Mouse (Mus musculus) MEL (cell line): ENCODE measurements around the gene Wee1. TPM values are rescaled to one million over a fixed set of nuclear protein-coding genes. Genes with fewer than 3 reads are reported as not detected.
A peak's percentile ranks its signal among the peaks of the same experiment; 100 is the strongest.

Experiments used
- DNase-seq: peaks from one replicate; pipeline ENCODE4 v3.0.0; 2011; ENCODE audit warnings: low read depth, low spot score
- H3K27ac ChIP-seq: 2 replicates; pipeline ENCODE4 v1.5.1; 2012; ENCODE audit warnings: low read depth, mild to moderate bottlenecking, control low read depth, low read length, moderate library complexity; ENCODE audit not compliant: control insufficient read depth
- H3K27me3 ChIP-seq, 2 experiments: fragments of 150-350 bp in 1 of 2; sonication (generic) in 1 of 2; 2 replicates each; pipeline ENCODE4 v1.6.1; 2012; ENCODE audit warnings: low read length in 2 of 2, mild to moderate bottlenecking in 2 of 2, improper control_type of control experiment in 1 of 2, moderate library complexity in 1 of 2; ENCODE audit not compliant: insufficient read depth in 2 of 2, control insufficient read depth in 1 of 2
- H3K36me3 ChIP-seq, 2 experiments: 2 replicates each; pipeline ENCODE4 v1.6.1; 2012 to 2014; ENCODE audit warnings: low read length in 2 of 2, improper control_type of control experiment in 1 of 2, inconsistent platforms in 1 of 2, mild to moderate bottlenecking in 1 of 2; ENCODE audit not compliant: insufficient read depth in 2 of 2, control insufficient read depth in 1 of 2
- H3K4me1 ChIP-seq, 2 experiments: fragments of 150-350 bp in 1 of 2; sonication (generic) in 1 of 2; 2 replicates each; pipeline ENCODE4 v1.6.1; 2012; ENCODE audit warnings: low read length in 2 of 2, improper control_type of control experiment in 1 of 2, mild to moderate bottlenecking in 1 of 2; ENCODE audit not compliant: insufficient read depth in 2 of 2, control insufficient read depth in 1 of 2
- H3K4me3 ChIP-seq, 2 experiments: fragments of 150-350 bp in 1 of 2; sonication (generic) in 1 of 2; 2 replicates each; pipeline ENCODE4 v1.5.1; 2012; ENCODE audit warnings: low read depth in 2 of 2, low read length in 2 of 2, mild to moderate bottlenecking in 2 of 2, moderate library complexity in 2 of 2, control low read depth in 1 of 2, improper control_type of control experiment in 1 of 2; ENCODE audit not compliant: control insufficient read depth in 1 of 2, insufficient read depth in 1 of 2
- H3K79me2 ChIP-seq: 2 replicates; pipeline ENCODE4 v1.6.1; 2012; ENCODE audit warnings: mild to moderate bottlenecking, low read length, moderate library complexity; ENCODE audit not compliant: control insufficient read depth, poor library complexity, insufficient read depth
- H3K9ac ChIP-seq: 2 replicates; pipeline ENCODE4 v1.6.1; 2012; ENCODE audit warnings: low read depth, mild to moderate bottlenecking, control low read depth, low read length, moderate library complexity; ENCODE audit not compliant: control insufficient read depth, poor library complexity, severe bottlenecking
- H3K9me3 ChIP-seq: fragments of 150-350 bp; sonication (generic); replicated peaks from 2 replicates; pipeline ENCODE4 v1.6.1; 2012; ENCODE audit warnings: mild to moderate bottlenecking, low read length, improper control_type of control experiment, moderate library complexity; ENCODE audit not compliant: insufficient read depth
- CHD2 ChIP-seq: IDR thresholded peaks from 2 replicates; pipeline ENCODE4 v1.6.1; 2011; ENCODE audit warnings: low read length, improper control_type of control experiment
- CTCF ChIP-seq, 3 experiments: IDR thresholded peaks in 2 of 3; conservative IDR thresholded peaks in 1 of 3; 2 replicates each; pipeline ENCODE4 v1.5.1; 2011 to 2012; ENCODE audit warnings: low read length in 3 of 3, low read depth in 2 of 3, mild to moderate bottlenecking in 2 of 3, improper control_type of control experiment in 1 of 3, inconsistent platforms in 1 of 3, mixed read lengths in 1 of 3, moderate library complexity in 1 of 3; ENCODE audit not compliant: control insufficient read depth in 1 of 3, insufficient read depth in 1 of 3, poor library complexity in 1 of 3, severe bottlenecking in 1 of 3
- ELF1 ChIP-seq: IDR thresholded peaks from 2 replicates; pipeline ENCODE4 v1.6.1; 2014; ENCODE audit warnings: low read depth, mild to moderate bottlenecking, inconsistent platforms, low read length, improper control_type of control experiment, moderate library complexity
- EP300 ChIP-seq, 2 experiments: IDR thresholded peaks; 2 replicates each; pipeline ENCODE4 v1.6.1; 2011; ENCODE audit warnings: improper control_type of control experiment in 2 of 2, low read length in 2 of 2, low read depth in 1 of 2, mild to moderate bottlenecking in 1 of 2
- ETS1 ChIP-seq: IDR thresholded peaks from 2 replicates; pipeline ENCODE4 v1.6.1; 2012; ENCODE audit warnings: low read depth, mild to moderate bottlenecking, inconsistent platforms, low read length, improper control_type of control experiment, moderate library complexity
- GABPA ChIP-seq: IDR thresholded peaks from 2 replicates; pipeline ENCODE4 v1.6.1; 2012; ENCODE audit warnings: low read depth, mild to moderate bottlenecking, inconsistent platforms, low read length, improper control_type of control experiment, moderate library complexity
- HCFC1 ChIP-seq: IDR thresholded peaks from 2 replicates; pipeline ENCODE4 v1.6.1; 2012; ENCODE audit warnings: low read depth, mild to moderate bottlenecking, inconsistent platforms, low read length, improper control_type of control experiment, moderate library complexity
- JUND ChIP-seq: IDR thresholded peaks from 2 replicates; pipeline ENCODE4 v1.6.1; 2011; ENCODE audit warnings: low read depth, mild to moderate bottlenecking, improper control_type of control experiment, low read length
- MAZ ChIP-seq: IDR thresholded peaks from 2 replicates; pipeline ENCODE4 v1.6.1; 2012; ENCODE audit warnings: low read depth, mild to moderate bottlenecking, inconsistent platforms, low read length, improper control_type of control experiment
- MYC ChIP-seq: IDR thresholded peaks from 2 replicates; pipeline ENCODE4 v1.6.1; 2011; ENCODE audit warnings: low read depth, mild to moderate bottlenecking, low read length, improper control_type of control experiment, moderate library complexity
- NELFE ChIP-seq: IDR thresholded peaks from 2 replicates; pipeline ENCODE4 v1.6.1; 2011; ENCODE audit warnings: low read depth, low read length, improper control_type of control experiment
- NRF1 ChIP-seq: IDR thresholded peaks from 2 replicates; pipeline ENCODE4 v1.6.1; 2014; ENCODE audit warnings: low read depth, mild to moderate bottlenecking, inconsistent platforms, low read length, improper control_type of control experiment, moderate library complexity; ENCODE audit not compliant: poor library complexity, insufficient read depth, severe bottlenecking
- POLR2A ChIP-seq, 2 experiments: IDR thresholded peaks; 2 replicates each; pipeline ENCODE4 v1.6.1; 2011 to 2012; ENCODE audit warnings: low read length in 2 of 2, mild to moderate bottlenecking in 2 of 2, control low read depth in 1 of 2, improper control_type of control experiment in 1 of 2, low read depth in 1 of 2, moderate library complexity in 1 of 2; ENCODE audit not compliant: control insufficient read depth in 1 of 2, insufficient read depth in 1 of 2, poor library complexity in 1 of 2
- POLR2AphosphoS2 ChIP-seq: IDR thresholded peaks from 2 replicates; pipeline ENCODE4 v1.6.1; 2011; ENCODE audit warnings: low read length, improper control_type of control experiment
- POLR2AphosphoS5 ChIP-seq: IDR thresholded peaks from 2 replicates; pipeline ENCODE4 v1.6.1; 2012; ENCODE audit warnings: low read depth, borderline replicate concordance, mild to moderate bottlenecking, inconsistent platforms, low read length, moderate library complexity, mixed read lengths
- RAD21 ChIP-seq: IDR thresholded peaks from 2 replicates; pipeline ENCODE4 v1.6.1; 2011; ENCODE audit warnings: mild to moderate bottlenecking, low read depth, low read length, improper control_type of control experiment
- SIN3A ChIP-seq: IDR thresholded peaks from 2 replicates; pipeline ENCODE4 v1.6.1; 2012; ENCODE audit warnings: low read length, improper control_type of control experiment, inconsistent platforms
- SMC3 ChIP-seq: IDR thresholded peaks from 2 replicates; pipeline ENCODE4 v1.6.1; 2011; ENCODE audit warnings: low read depth, low read length, improper control_type of control experiment
- TBP ChIP-seq: IDR thresholded peaks from 2 replicates; pipeline ENCODE4 v1.8.0; 2011; ENCODE audit warnings: low read depth, low read length, improper control_type of control experiment
- TCF12 ChIP-seq: IDR thresholded peaks from 2 replicates; pipeline ENCODE4 v1.6.1; 2014; ENCODE audit warnings: low read depth, mild to moderate bottlenecking, inconsistent platforms, low read length, improper control_type of control experiment, moderate library complexity
- ZC3H11A ChIP-seq: IDR thresholded peaks from 2 replicates; pipeline ENCODE4 v1.6.1; 2012; ENCODE audit warnings: low read depth, mild to moderate bottlenecking, inconsistent platforms, low read length, improper control_type of control experiment
- ZMIZ1 ChIP-seq: IDR thresholded peaks from 2 replicates; pipeline ENCODE4 v1.6.1; 2012; ENCODE audit warnings: low read depth, mild to moderate bottlenecking, inconsistent platforms, low read length, improper control_type of control experiment, moderate library complexity
- polyA plus RNA-seq, 2 experiments: library from polyadenylated mRNA; stranded (reverse) in 1 of 2; unstranded in 1 of 2; fragments of >175 nt in 1 of 2; fragments of >200 nt in 1 of 2; gene quantifications; 2 replicates each; pipeline versions ENCODE4 v1.2.1 to v1.2.4; 2012; ENCODE audit warnings: low replicate concordance in 2 of 2, low read depth in 1 of 2; ENCODE audit not compliant: insufficient read length in 2 of 2, insufficient read depth in 1 of 2, missing spikeins in 1 of 2
- total RNA-seq: library from RNA; depleted of rRNA; stranded (reverse); fragments of 300-350 nt; gene quantifications from 2 replicates; pipeline ENCODE4 v1.2.3, GENCODE M21; 2012

Gene Wee1
- total and polyA plus RNA-seq, 3 experiments, result 9.3 to 23.0 TPM; not detected in 1

DNA sequence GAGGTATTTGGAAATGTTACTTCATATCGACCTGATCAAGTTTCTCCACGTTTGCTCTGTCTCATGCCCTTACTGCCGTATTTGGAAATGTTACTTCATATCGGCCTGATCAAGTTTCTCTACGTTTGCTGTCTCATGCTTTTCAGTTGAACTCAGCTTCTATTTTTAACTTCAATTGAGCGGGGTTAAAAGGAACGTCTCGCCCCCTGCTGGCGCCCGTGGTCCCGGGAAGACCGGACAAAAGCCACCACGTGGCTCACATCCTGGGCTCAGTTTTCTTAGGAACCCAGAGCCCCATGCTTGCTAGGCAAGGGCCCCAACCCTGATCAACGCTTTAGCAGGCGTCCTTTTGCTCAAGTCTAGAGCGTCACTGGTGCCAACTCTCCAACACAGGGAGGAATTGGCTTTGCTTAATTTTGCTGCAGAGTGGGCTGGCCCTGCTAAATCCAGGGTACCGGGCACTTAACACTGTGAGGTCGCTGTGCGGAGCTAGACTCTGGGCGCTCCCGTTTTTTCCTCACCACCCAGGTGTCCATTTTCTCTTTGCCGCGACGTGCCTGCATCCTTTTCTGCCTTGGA is 42.3 kb downstream of the Wee1 start (continued):
- peak; percentile 47; the same call in 1 of the 2 replicates for TF ChIP-seq ZC3H11A
- peak; percentile 8 to 67; a peak in 2 of 4 replicates for TF ChIP-seq POLR2A (IDR thresholded peaks at IDR 0.05; ENCODE audit: control insufficient read depth in 1 of 2, insufficient read depth in 1 of 2, low read depth in 1 of 2, low read length in 2 of 2, poor library complexity in 1 of 2)
- TF ChIP-seq SIN3A, result peak; percentile 96

DNA sequence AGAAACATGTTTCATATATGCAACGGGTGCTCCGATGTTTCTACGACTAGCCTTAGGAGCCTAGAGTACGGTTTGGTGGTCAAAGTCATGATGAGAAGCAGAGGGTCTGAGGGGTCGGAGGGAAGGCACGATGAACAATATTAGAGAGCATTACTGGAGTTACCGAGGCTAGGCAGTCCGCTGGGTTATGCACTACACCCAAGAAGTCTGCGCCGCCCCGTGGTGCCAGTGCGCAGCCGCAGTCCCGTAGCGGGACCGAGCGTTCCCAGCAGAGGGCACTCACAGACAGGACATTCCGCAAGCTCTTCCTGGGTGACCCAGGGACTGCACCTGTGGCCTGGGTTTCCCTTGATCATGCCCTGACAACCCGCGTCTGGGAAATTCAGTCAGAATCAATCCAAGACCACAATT is 42.9 kb downstream of the Wee1 start:
- no peaks in the 10 kb centered on the region for H3K27me3 ChIP-seq
- H3K79me2 ChIP-seq, result peaks cover 4% of the 10 kb centered on the region; the same call in 1 of the 2 replicates
- H3K9me3 ChIP-seq, result no peaks in the 10 kb centered on the region
- peaks cover 0 to 11% of the 10 kb centered on the region in 2 experiments; a peak in 2 of 4 replicates for H3K36me3 ChIP-seq
- H3K4me1 ChIP-seq, result peaks cover 3 to 6% of the 10 kb centered on the region in 2 experiments; a peak in 3 of 4 replicates
- TF ChIP-seq MAZ (no peak), EP300 (IDR thresholded peaks at IDR 0.05; ENCODE audit: low read depth in 1 of 2, low read length in 2 of 2) (peak in 1 of 2 experiments; percentile 26; a peak in 1 of 4 replicates), ELF1 (peak; percentile 57; the same call in 1 of the 2 replicates), GABPA (no peak), HCFC1 (peak; percentile 58; the same call in 1 of the 2 replicates), MYC (no peak), ETS1 (no peak), NELFE (peak; percentile 86), ZC3H11A (peak; percentile 96), TBP (peak; percentile 90), CTCF (IDR thresholded peaks at IDR 0.05 in 2 of 3, conservative IDR thresholded peaks at IDR 0.05 in 1 of 3; ENCODE audit: control insufficient read depth in 1 of 3, insufficient read depth in 1 of 3, low read depth in 2 of 3, low read length in 3 of 3, poor library complexity in 1 of 3, severe bottlenecking in 1 of 3) (peak; percentile 72 to 100 (median 94)), POLR2A (IDR thresholded peaks at IDR 0.05; ENCODE audit: control insufficient read depth in 1 of 2, insufficient read depth in 1 of 2, low read depth in 1 of 2, low read length in 2 of 2, poor library complexity in 1 of 2) (peak; percentile 18 to 93; a peak in 3 of 4 replicates), POLR2AphosphoS2 (peak; percentile 96), ZMIZ1 (peak; percentile 81; the same call in 1 of the 2 replicates), SMC3 (peak; percentile 92), TCF12 (peak; percentile 58; the same call in 1 of the 2 replicates), CHD2 (no peak), RAD21 (peak; percentile 98), NRF1 (peak; percentile 88), JUND (no peak), POLR2AphosphoS5 (peak; percentile 40; the same call in 1 of the 2 replicates)
- H3K27ac ChIP-seq, result peak overlapping the region; percentile 96
- H3K4me3 ChIP-seq, result peak overlapping the region; percentile 72 to 81
- peak; percentile 97 for DNase-seq
- peak overlapping the region; percentile 84 for H3K9ac ChIP-seq
